Mouse (Mus musculus): ENCODE results near the gene Rabgef1. TPM values are rescaled to one million over a fixed set of nuclear protein-coding genes. Genes with fewer than 3 reads are reported as not detected.

Gene Rabgef1
- total and polyA plus RNA-seq, 3 experiments = 23.4 to 80.4 (median 48.2) TPM

- no peak for TF ChIP-seq CTCF (IDR thresholded peaks at IDR 0.05; ENCODE audit: low read depth, low read length)
- no peak for TF ChIP-seq GATA2 (IDR thresholded peaks at IDR 0.05; ENCODE audit: borderline replicate concordance, low read depth, low read length)
- peaks cover 87% of the 10 kb centered on the region for H3K36me3 ChIP-seq (replicated peaks)
- H3K4me1 ChIP-seq (ENCODE audit: insufficient read depth, low read depth, low read length) = peaks cover 8% of the 10 kb centered on the region
- DNase-seq (ENCODE audit: low spot score) (no peak), ATAC-seq (ENCODE audit: extremely low read depth, insufficient number of reproducible peaks, low FRiP score, poor library complexity, severe bottlenecking) (no peak)
- no peaks in the 10 kb centered on the region for H3K27me3 ChIP-seq (ENCODE audit: insufficient read depth, low read length)
- H3K4me3 ChIP-seq (ENCODE audit: low read depth, low read length) = no peak overlapping the region
- H3K9me3 ChIP-seq (replicated peaks) = no peaks in the 10 kb centered on the region
Observed at GRCm38 (mm10) chr5:130190909-130191308, 19.3 kb downstream of the Rabgef1 start.

- DNase-seq (ENCODE audit: low spot score) (no peak), ATAC-seq (ENCODE audit: extremely low read depth, insufficient number of reproducible peaks, low FRiP score, poor library complexity, severe bottlenecking) (no peak)
- H3K4me1 ChIP-seq (ENCODE audit: insufficient read depth, low read depth, low read length) = peaks cover 13% of the 10 kb centered on the region
- H3K4me3 ChIP-seq (ENCODE audit: low read depth, low read length) = no peak overlapping the region
- H3K27me3 ChIP-seq (ENCODE audit: insufficient read depth, low read length) = no peaks in the 10 kb centered on the region
- H3K9me3 ChIP-seq (replicated peaks) = no peaks in the 10 kb centered on the region
- no peak for TF ChIP-seq GATA2 (IDR thresholded peaks at IDR 0.05; ENCODE audit: borderline replicate concordance, low read depth, low read length)
- TF ChIP-seq TAL1 (conservative IDR thresholded peaks at IDR 0.05; ENCODE audit: low read depth, low read length) = no peak
- no peak for TF ChIP-seq POLR2AphosphoS5 (IDR thresholded peaks at IDR 0.05; ENCODE audit: insufficient replicate concordance, low read depth, low read length)
- no peak for TF ChIP-seq GATA1 (IDR thresholded peaks at IDR 0.05; ENCODE audit: borderline replicate concordance, low read length)
- no peak for TF ChIP-seq CTCF (IDR thresholded peaks at IDR 0.05; ENCODE audit: low read depth, low read length)
- peaks cover 93% of the 10 kb centered on the region for H3K36me3 ChIP-seq (replicated peaks)
Observed at GRCm38 (mm10) chr5:130191865-130192264, 20.3 kb downstream of the Rabgef1 start.

- Histone ChIP-seq H3K9me3 (replicated peaks) (no peaks in the 10 kb centered on the region), H3K36me3 (replicated peaks) (peaks cover 95% of the 10 kb centered on the region), H3K4me1 (ENCODE audit: insufficient read depth, low read depth, low read length) (peaks cover 11% of the 10 kb centered on the region), H3K27me3 (ENCODE audit: insufficient read depth, low read length) (no peaks in the 10 kb centered on the region), H3K4me3 (ENCODE audit: low read depth, low read length) (no peak overlapping the region)
- DNase-seq (ENCODE audit: low spot score) (no peak), ATAC-seq (ENCODE audit: extremely low read depth, insufficient number of reproducible peaks, low FRiP score, poor library complexity, severe bottlenecking) (no peak)
- TF ChIP-seq TAL1 (conservative IDR thresholded peaks at IDR 0.05; ENCODE audit: low read depth, low read length) (no peak), GATA2 (IDR thresholded peaks at IDR 0.05; ENCODE audit: borderline replicate concordance, low read depth, low read length) (no peak), POLR2AphosphoS5 (IDR thresholded peaks at IDR 0.05; ENCODE audit: insufficient replicate concordance, low read depth, low read length) (no peak), GATA1 (IDR thresholded peaks at IDR 0.05; ENCODE audit: borderline replicate concordance, low read length) (no peak), CTCF (IDR thresholded peaks at IDR 0.05; ENCODE audit: low read depth, low read length) (no peak)
Observed at GRCm38 (mm10) chr5:130192356-130192944, 20.9 kb downstream of the Rabgef1 start.

GRCm38 (mm10) chr5:130193760-130194159 lies 22.2 kb downstream of the Rabgef1 start:
- no peak for ATAC-seq (ENCODE audit: extremely low read depth, insufficient number of reproducible peaks, low FRiP score, poor library complexity, severe bottlenecking)
- H3K36me3 ChIP-seq (replicated peaks) = peaks cover 97% of the 10 kb centered on the region
- H3K9me3 ChIP-seq (replicated peaks) = no peaks in the 10 kb centered on the region

GRCm38 (mm10) chr5:130196307-130196706 lies 24.7 kb downstream of the Rabgef1 start:
- Histone ChIP-seq H3K4me3 (ENCODE audit: low read depth, low read length) (no peak overlapping the region), H3K27me3 (ENCODE audit: insufficient read depth, low read length) (no peaks in the 10 kb centered on the region), H3K36me3 (replicated peaks) (peaks cover 97% of the 10 kb centered on the region), H3K4me1 (ENCODE audit: insufficient read depth, low read depth, low read length) (peaks cover 7% of the 10 kb centered on the region), H3K9me3 (replicated peaks) (no peaks in the 10 kb centered on the region)
- ATAC-seq (ENCODE audit: extremely low read depth, insufficient number of reproducible peaks, low FRiP score, poor library complexity, severe bottlenecking) (peak; percentile 22; the same call in 1 of the 2 replicates), DNase-seq (ENCODE audit: low spot score) (no peak)
- no peak for TF ChIP-seq GATA2 (IDR thresholded peaks at IDR 0.05; ENCODE audit: borderline replicate concordance, low read depth, low read length)
- no peak for TF ChIP-seq GATA1 (IDR thresholded peaks at IDR 0.05; ENCODE audit: borderline replicate concordance, low read length)
- no peak for TF ChIP-seq POLR2AphosphoS5 (IDR thresholded peaks at IDR 0.05; ENCODE audit: insufficient replicate concordance, low read depth, low read length)
- TF ChIP-seq TAL1 (conservative IDR thresholded peaks at IDR 0.05; ENCODE audit: low read depth, low read length) = no peak
- TF ChIP-seq CTCF (IDR thresholded peaks at IDR 0.05; ENCODE audit: low read depth, low read length) = no peak

More at GRCm38 (mm10) chr5:130193760-130194159, 22.2 kb downstream of the Rabgef1 start:
- TF ChIP-seq POLR2AphosphoS5 (IDR thresholded peaks at IDR 0.05; ENCODE audit: insufficient replicate concordance, low read depth, low read length) (no peak), CTCF (IDR thresholded peaks at IDR 0.05; ENCODE audit: low read depth, low read length) (no peak), TAL1 (conservative IDR thresholded peaks at IDR 0.05; ENCODE audit: low read depth, low read length) (no peak), GATA1 (IDR thresholded peaks at IDR 0.05; ENCODE audit: borderline replicate concordance, low read length) (no peak), GATA2 (IDR thresholded peaks at IDR 0.05; ENCODE audit: borderline replicate concordance, low read depth, low read length) (no peak)
- Histone ChIP-seq H3K27me3 (ENCODE audit: insufficient read depth, low read length) (no peaks in the 10 kb centered on the region), H3K4me3 (ENCODE audit: low read depth, low read length) (no peak overlapping the region), H3K4me1 (ENCODE audit: insufficient read depth, low read depth, low read length) (peaks cover 7% of the 10 kb centered on the region)
- no peak for DNase-seq (ENCODE audit: low spot score)

- TF ChIP-seq GATA1 (IDR thresholded peaks at IDR 0.05; ENCODE audit: borderline replicate concordance, low read length) (no peak), CTCF (IDR thresholded peaks at IDR 0.05; ENCODE audit: low read depth, low read length) (no peak), GATA2 (IDR thresholded peaks at IDR 0.05; ENCODE audit: borderline replicate concordance, low read depth, low read length) (no peak), TAL1 (conservative IDR thresholded peaks at IDR 0.05; ENCODE audit: low read depth, low read length) (no peak)
- peaks cover 7% of the 10 kb centered on the region for H3K4me1 ChIP-seq (ENCODE audit: insufficient read depth, low read depth, low read length)
- no peak for DNase-seq (ENCODE audit: low spot score)
- no peak for ATAC-seq (ENCODE audit: extremely low read depth, insufficient number of reproducible peaks, low FRiP score, poor library complexity, severe bottlenecking)
- H3K4me3 ChIP-seq (ENCODE audit: low read depth, low read length) = no peak overlapping the region
- H3K9me3 ChIP-seq (replicated peaks) = no peaks in the 10 kb centered on the region
- H3K27me3 ChIP-seq (ENCODE audit: insufficient read depth, low read length) = no peaks in the 10 kb centered on the region
- peaks cover 93% of the 10 kb centered on the region for H3K36me3 ChIP-seq (replicated peaks)
Observed at GRCm38 (mm10) chr5:130197454-130197853, 25.9 kb downstream of the Rabgef1 start.

Data from G1E (cell line).